Mouse (Mus musculus) stomach, embryonic 16.5 days (tissue): ENCODE results near the gene Sez6. TPM values are rescaled to one million over a fixed set of nuclear protein-coding genes. Genes with fewer than 3 reads are reported as not detected.

Source experiments
- ATAC-seq: fragments of 200-750 bp; cut with Nextera tagmentation; 2 replicates; pipeline ENCODE4 v1.8.0; 2017; ENCODE audit warnings: moderate number of reproducible peaks, moderate TSS enrichment; ENCODE audit not compliant: insufficient read depth, low FRiP score
- H3K27ac ChIP-seq: fragments of 300-500 bp; sonication (generic); 2 replicates; pipeline ENCODE4 v1.5.1; 2014; ENCODE audit warnings: low read length
- H3K27me3 ChIP-seq: fragments of 300-500 bp; sonication (generic); 2 replicates; pipeline ENCODE4 v1.6.1; 2014; ENCODE audit warnings: low read length, control low read depth, mixed read lengths; ENCODE audit not compliant: control insufficient read depth, insufficient read depth
- H3K36me3 ChIP-seq: fragments of 300-500 bp; sonication (generic); 2 replicates; pipeline ENCODE4 v1.6.1; 2014; ENCODE audit warnings: low read length; ENCODE audit not compliant: control insufficient read depth, insufficient read depth
- H3K4me1 ChIP-seq: fragments of 300-500 bp; sonication (generic); 2 replicates; pipeline ENCODE4 v1.6.1; 2014; ENCODE audit warnings: low read length, control low read depth, mixed read lengths; ENCODE audit not compliant: control insufficient read depth, insufficient read depth
- H3K4me2 ChIP-seq: fragments of 300-500 bp; sonication (generic); 2 replicates; pipeline ENCODE4 v1.6.1; 2014; ENCODE audit warnings: low read depth, low read length, mixed read lengths
- H3K4me3 ChIP-seq: fragments of 300-500 bp; sonication (generic); replicated peaks from 2 replicates; pipeline ENCODE4 v1.5.1; 2014; ENCODE audit warnings: mild to moderate bottlenecking, low read length
- H3K9ac ChIP-seq: fragments of 300-500 bp; sonication (generic); 2 replicates; pipeline ENCODE4 v1.6.1; 2014; ENCODE audit warnings: low read length
- H3K9me3 ChIP-seq: fragments of 300-500 bp; sonication (generic); replicated peaks from 2 replicates; pipeline ENCODE4 v1.6.1; 2016; ENCODE audit warnings: low read length, control low read depth; ENCODE audit not compliant: control insufficient read depth
- WGBS: fragments of 180-500 bp; shearing (Covaris S2); extraction: QIAGEN DNeasy Blood & Tissue Kit; methylation state at CpG from one replicate; pipeline ENCODE4 v1.1.7; 2014; 5-methylcytosine and 5-hydroxymethylcytosine counted together
- polyA plus RNA-seq: library from polyadenylated mRNA; unstranded; fragments of >200 nt; fragmentation: Nextera tagmentation; extraction: Ambion mirVana; gene quantifications from 2 replicates; pipeline ENCODE4 v1.2.1, GENCODE M21; 2015

The Sez6 gene
- polyA plus RNA-seq, 1 experiment from 2014 or later, result 2.3 TPM

- Histone ChIP-seq H3K36me3 (no peaks in the 10 kb centered on the region), H3K27ac (no peak overlapping the region), H3K4me1 (no peaks in the 10 kb centered on the region), H3K4me3 (no peak overlapping the region), H3K9me3 (no peaks in the 10 kb centered on the region), H3K9ac (no peak overlapping the region), H3K4me2 (no peak overlapping the region), H3K27me3 (no peaks in the 10 kb centered on the region)
- no peak for ATAC-seq
- WGBS, result 33% methylated on average over 19 of the region's 19 CpGs
These were observed 34.0 kb downstream of the Sez6 start for GRCm38 (mm10) chr11:77964415-77965095.

DNA sequence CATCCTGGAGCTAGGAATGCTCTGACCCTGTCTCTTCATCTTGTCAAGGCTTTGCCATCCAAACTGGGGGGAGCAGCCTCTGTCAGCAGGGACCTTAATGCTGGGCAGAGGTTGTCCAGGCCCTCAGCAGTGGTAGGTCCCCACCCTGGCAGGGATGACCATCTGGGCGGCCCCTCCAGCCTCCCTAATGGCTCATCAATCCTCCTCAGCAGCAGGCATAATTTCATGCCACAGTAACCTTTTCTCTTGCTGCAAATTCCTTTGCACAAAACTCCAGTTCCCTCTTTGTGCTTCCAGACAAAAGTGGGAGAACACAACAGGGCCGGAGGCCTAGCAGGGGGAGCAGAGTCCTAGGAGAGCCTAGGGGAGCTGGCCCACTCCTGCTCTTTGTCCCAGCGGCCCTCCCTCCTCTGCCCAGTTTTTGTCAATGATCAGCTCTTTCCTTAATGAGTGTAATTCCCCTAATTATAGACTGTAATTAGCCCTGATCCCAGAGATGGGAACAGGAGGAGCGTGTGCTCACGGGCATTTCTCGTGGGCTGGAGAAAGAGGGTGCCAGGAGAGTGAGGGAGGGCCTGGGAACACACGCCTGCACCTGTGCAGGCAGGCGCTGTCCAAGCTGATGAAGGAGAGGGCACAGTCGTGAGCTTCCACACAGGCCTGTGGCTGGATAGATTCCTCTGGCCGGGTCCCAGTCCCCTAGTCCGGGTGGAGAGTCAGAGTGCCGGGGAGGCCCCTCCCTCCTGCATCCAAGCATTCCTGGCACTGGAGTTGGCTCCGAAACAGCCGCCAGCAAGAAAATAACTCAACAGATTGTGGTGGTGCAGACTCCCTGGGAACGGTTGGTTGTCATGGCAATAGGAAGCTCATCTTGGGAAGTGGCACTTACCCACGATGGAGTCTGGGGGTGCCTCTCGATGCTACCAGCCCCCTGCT, 34.8 kb downstream of the Sez6 start:
- Histone ChIP-seq H3K9ac (no peak overlapping the region), H3K9me3 (no peaks in the 10 kb centered on the region), H3K27ac (no peak overlapping the region), H3K4me2 (no peak overlapping the region), H3K36me3 (no peaks in the 10 kb centered on the region), H3K4me3 (no peak overlapping the region), H3K27me3 (no peaks in the 10 kb centered on the region), H3K4me1 (no peaks in the 10 kb centered on the region)
- no peak for ATAC-seq
- WGBS, result 32% methylated on average over 17 of the region's 17 CpGs

DNA sequence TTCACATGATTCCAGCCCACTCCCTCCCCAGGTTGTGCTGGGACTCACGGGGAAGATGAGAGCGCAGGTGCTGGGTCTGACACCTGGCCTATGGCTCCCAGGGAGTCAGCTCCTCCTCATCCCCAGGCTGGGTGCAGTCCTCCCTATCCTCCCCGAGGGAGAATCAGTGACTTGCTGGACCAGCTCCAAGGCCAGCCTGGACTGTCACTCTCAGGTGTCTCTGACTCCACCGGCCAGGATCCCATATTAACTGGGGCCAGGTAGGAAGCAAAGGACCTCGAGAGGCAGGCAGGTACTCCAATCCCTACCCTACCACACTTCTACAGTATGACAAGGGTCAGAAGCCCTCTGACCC, 35.4 kb downstream of the Sez6 start:
- Histone ChIP-seq H3K4me2 (no peak overlapping the region), H3K9me3 (no peaks in the 10 kb centered on the region), H3K4me1 (no peaks in the 10 kb centered on the region), H3K4me3 (no peak overlapping the region), H3K9ac (no peak overlapping the region), H3K36me3 (no peaks in the 10 kb centered on the region), H3K27ac (no peak overlapping the region), H3K27me3 (no peaks in the 10 kb centered on the region)
- ATAC-seq, result no peak
- WGBS, result 58% methylated on average over 5 of the region's 5 CpGs

DNA sequence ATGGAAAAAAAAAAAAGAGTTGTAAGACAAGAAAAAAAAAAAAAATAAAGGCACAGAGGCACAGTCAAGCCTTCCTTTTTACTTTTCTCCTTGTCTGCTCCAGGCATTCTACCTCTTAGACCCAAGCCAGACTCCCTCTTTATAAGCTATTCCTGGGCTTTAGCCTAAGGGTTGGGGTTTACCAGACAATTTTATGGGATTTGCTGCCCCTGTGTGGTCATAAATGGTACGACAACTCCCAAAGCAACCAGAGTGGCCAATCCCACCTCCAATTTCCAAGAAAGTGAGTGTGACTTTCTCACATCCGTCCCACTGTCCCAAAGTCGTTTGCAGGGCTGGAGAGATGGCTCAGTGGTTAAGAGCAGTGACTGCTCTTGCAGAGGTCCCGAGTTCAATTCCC, 36.5 kb downstream of the Sez6 start:
- WGBS, result under 1% methylated on average over 4 of the region's 4 CpGs
- Histone ChIP-seq H3K27me3 (no peaks in the 10 kb centered on the region), H3K4me3 (no peak overlapping the region), H3K36me3 (no peaks in the 10 kb centered on the region), H3K4me2 (no peak overlapping the region), H3K9ac (no peak overlapping the region), H3K4me1 (no peaks in the 10 kb centered on the region), H3K9me3 (no peaks in the 10 kb centered on the region), H3K27ac (no peak overlapping the region)
- ATAC-seq, result no peak

DNA sequence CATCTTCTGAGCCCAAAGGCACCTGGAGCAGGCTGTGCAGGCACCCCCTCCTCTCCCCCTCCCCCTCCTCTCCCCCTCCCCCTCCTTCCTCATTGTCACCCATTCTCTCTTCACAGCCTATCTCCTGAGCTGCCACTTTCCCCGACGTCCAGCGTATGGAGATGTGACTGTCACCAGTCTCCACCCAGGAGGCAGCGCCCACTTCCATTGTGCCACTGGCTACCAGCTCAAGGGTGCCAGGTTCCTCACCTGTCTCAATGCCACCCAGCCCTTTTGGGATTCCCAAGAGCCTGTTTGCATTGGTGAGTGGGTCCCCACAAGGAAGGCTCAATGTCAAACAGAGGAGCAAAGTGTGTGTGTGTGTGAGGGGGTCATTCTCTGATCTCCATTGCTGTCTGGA, 38.2 kb downstream of the Sez6 start:
- Histone ChIP-seq H3K4me1 (no peaks in the 10 kb centered on the region), H3K9me3 (no peaks in the 10 kb centered on the region), H3K27me3 (no peaks in the 10 kb centered on the region), H3K4me3 (no peak overlapping the region), H3K36me3 (no peaks in the 10 kb centered on the region), H3K4me2 (no peak overlapping the region), H3K9ac (no peak overlapping the region), H3K27ac (no peak overlapping the region)
- 65% methylated on average over 4 of the region's 4 CpGs for WGBS
- ATAC-seq, result no peak

DNA sequence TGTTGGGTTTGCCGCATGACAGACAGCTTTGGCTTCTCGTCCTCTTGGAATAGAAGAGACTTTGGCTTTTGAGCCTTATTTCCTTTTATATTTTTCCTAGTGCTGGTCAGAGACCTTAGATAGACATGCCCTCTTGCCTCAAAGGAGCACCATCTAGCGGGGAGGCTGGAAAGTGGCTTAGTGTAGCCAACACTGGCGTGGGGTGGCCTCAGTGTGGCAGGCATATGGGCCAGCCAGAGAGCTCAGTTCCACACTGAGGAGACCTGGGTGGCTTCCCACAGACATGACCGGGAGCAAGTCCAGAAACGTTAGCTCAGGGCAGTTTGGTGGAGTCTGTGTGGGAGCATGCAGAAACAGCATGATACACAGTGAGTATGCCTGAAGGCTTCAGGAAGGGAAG, 40.1 kb downstream of the Sez6 start:
- Histone ChIP-seq H3K9ac (no peak overlapping the region), H3K27ac (no peak overlapping the region), H3K4me2 (no peak overlapping the region), H3K9me3 (no peaks in the 10 kb centered on the region), H3K4me1 (no peaks in the 10 kb centered on the region), H3K27me3 (peaks cover 9% of the 10 kb centered on the region; the same call in 1 of the 2 replicates), H3K36me3 (no peaks in the 10 kb centered on the region), H3K4me3 (no peak overlapping the region)
- ATAC-seq, result no peak
- WGBS, result 78% methylated on average over 6 of the region's 6 CpGs

GRCm38 (mm10) chr11:77973520-77973919, 42.9 kb downstream of the Sez6 start:
- 84% methylated on average over 7 of the region's 7 CpGs for WGBS
- no peaks in the 10 kb centered on the region for H3K36me3 ChIP-seq
- no peak; the same call in 1 of the 2 replicates for ATAC-seq

GRCm38 (mm10) chr11:77974325-77974724, 43.7 kb downstream of the Sez6 start:
- 36% methylated on average over 15 of the region's 15 CpGs for WGBS
- H3K36me3 ChIP-seq, result no peaks in the 10 kb centered on the region
- no peak overlapping the region for H3K4me2 ChIP-seq
- H3K4me3 ChIP-seq, result no peak overlapping the region
- no peak for ATAC-seq
- no peak overlapping the region for H3K9ac ChIP-seq
- H3K27ac ChIP-seq, result no peak overlapping the region
- peaks cover 17% of the 10 kb centered on the region for H3K27me3 ChIP-seq
- no peaks in the 10 kb centered on the region for H3K4me1 ChIP-seq
- no peaks in the 10 kb centered on the region for H3K9me3 ChIP-seq

More at GRCm38 (mm10) chr11:77973520-77973919, 42.9 kb downstream of the Sez6 start:
- Histone ChIP-seq H3K4me3 (no peak overlapping the region), H3K9ac (no peak overlapping the region), H3K27me3 (peaks cover 17% of the 10 kb centered on the region), H3K4me1 (no peaks in the 10 kb centered on the region), H3K4me2 (no peak overlapping the region), H3K9me3 (no peaks in the 10 kb centered on the region), H3K27ac (no peak overlapping the region)

DNA sequence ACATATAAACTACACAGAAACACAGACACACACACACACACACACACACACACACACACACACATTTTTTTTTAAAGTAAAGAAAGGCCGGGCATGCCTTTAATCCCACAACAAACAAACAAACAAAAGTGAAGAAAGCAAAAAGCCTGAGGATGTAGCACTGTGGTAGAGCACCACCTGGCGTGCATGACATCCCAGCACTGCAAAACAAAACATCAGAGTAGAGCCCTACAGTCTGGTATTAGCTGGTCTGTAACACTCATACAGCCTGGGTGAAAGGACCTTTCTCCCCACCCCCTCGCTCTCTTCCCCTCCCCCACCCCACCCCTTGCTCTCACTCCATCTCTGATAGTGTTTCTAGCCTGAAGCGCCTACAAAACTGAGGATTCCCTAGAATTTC, 45.3 kb downstream of the Sez6 start:
- Histone ChIP-seq H3K27ac (no peak overlapping the region), H3K9ac (no peak overlapping the region), H3K36me3 (no peaks in the 10 kb centered on the region), H3K4me1 (no peaks in the 10 kb centered on the region), H3K27me3 (peaks cover 17% of the 10 kb centered on the region), H3K9me3 (no peaks in the 10 kb centered on the region), H3K4me2 (no peak overlapping the region), H3K4me3 (no peak overlapping the region)
- no peak for ATAC-seq
- 25% methylated on average over 4 of the region's 4 CpGs for WGBS
